Mouse (Mus musculus) heart, adult 2 months (tissue): ENCODE data around the gene Eya2.

ENCODE experiments used
- CTCF ChIP-seq: fragments of 200-600 bp; IDR thresholded peaks from 2 replicates; pipeline ENCODE4 v1.8.1; 2022; ENCODE audit warnings: antibody characterized with exemption, mild to moderate bottlenecking, moderate library complexity
- EP300 ChIP-seq: fragments of 200-500 bp; IDR thresholded peaks from 2 replicates; pipeline ENCODE4 v1.6.1; 2011; ENCODE audit warnings: low read depth, low read length, control low read depth; ENCODE audit not compliant: insufficient read depth
- POLR2A ChIP-seq: fragments of 200-500 bp; IDR thresholded peaks from 2 replicates; pipeline ENCODE4 v1.6.1; 2011; ENCODE audit warnings: mild to moderate bottlenecking, low read depth, low read length, control low read depth; ENCODE audit not compliant: insufficient read depth

DNA sequence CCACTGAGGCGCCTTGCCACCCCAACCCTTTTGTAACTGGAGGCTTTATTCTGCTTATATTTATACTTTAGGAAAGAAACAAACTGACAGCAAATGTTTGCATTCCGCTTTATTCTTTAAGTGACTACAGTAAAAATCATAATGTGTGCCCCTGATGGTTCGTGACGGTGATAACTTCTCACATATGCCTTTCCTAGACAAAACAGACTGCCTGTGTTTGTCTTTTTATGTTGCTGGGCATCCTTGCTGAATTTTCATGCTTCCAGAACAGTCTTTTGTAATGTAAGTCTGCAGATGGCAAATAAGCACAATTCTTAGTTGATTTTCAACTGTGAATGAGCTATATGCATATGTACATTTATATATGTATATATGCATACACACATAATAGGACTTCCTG is 61.7 kb downstream of the Eya2 start:
- no peak for TF ChIP-seq POLR2A
- TF ChIP-seq EP300: no peak
- TF ChIP-seq CTCF: no peak
